Mouse (Mus musculus): ENCODE measurements around the gene Cisd2.

Cisd2 gene

GRCm38 (mm10) chr3:135423608-135424212 lies at the start of gene Cisd2:
Cisd2 (minus strand) TSS chr3:135423925.
- DNase-seq: no peak

GRCm38 (mm10) chr3:135470823-135471222 lies 47.1 kb upstream of the Cisd2 start:
- no peak for DNase-seq

- DNase-seq: peak; percentile 47
These were observed 46.2 kb upstream of the Cisd2 start for GRCm38 (mm10) chr3:135469974-135470373.

GRCm38 (mm10) chr3:135469146-135469545 lies 45.4 kb upstream of the Cisd2 start:
- no peak for DNase-seq

- no peak for DNase-seq
These were observed 44.7 kb upstream of the Cisd2 start for GRCm38 (mm10) chr3:135468402-135468801.

- DNase-seq: no peak
These were observed 35.3 kb upstream of the Cisd2 start for GRCm38 (mm10) chr3:135458981-135459380.

- no peak for DNase-seq
These were observed 21.2 kb upstream of the Cisd2 start for GRCm38 (mm10) chr3:135444930-135445329.

GRCm38 (mm10) chr3:135440621-135441020 lies 16.9 kb upstream of the Cisd2 start:
- no peak for DNase-seq

GRCm38 (mm10) chr3:135440221-135440620 lies 16.5 kb upstream of the Cisd2 start:
- DNase-seq: no peak

- no peak for DNase-seq
These were observed 15.9 kb upstream of the Cisd2 start for GRCm38 (mm10) chr3:135439651-135440050.

- DNase-seq: peak; percentile 74
These were observed 15.3 kb upstream of the Cisd2 start for GRCm38 (mm10) chr3:135438913-135439531.

- DNase-seq: peak; percentile 99
These were observed 14.8 kb upstream of the Cisd2 start for GRCm38 (mm10) chr3:135438531-135438912.

GRCm38 (mm10) chr3:135437758-135438495 lies 14.2 kb upstream of the Cisd2 start, which contains the start of gene Ube2d3:
Ube2d3 (plus strand) TSS chr3:135438149.
- peak; percentile 97 for DNase-seq

- no peak for DNase-seq
These were observed 13.3 kb upstream of the Cisd2 start for GRCm38 (mm10) chr3:135436901-135437616.

- DNase-seq: peak; percentile 85
These were observed 693 bp downstream of the Cisd2 start for GRCm38 (mm10) chr3:135422856-135423607.

- no peak for DNase-seq
These were observed 1.4 kb downstream of the Cisd2 start for GRCm38 (mm10) chr3:135422232-135422855.

- no peak for DNase-seq
These were observed 2.5 kb downstream of the Cisd2 start for GRCm38 (mm10) chr3:135421310-135421594.

- no peak for DNase-seq
These were observed 3.0 kb downstream of the Cisd2 start for GRCm38 (mm10) chr3:135420542-135421309.

- DNase-seq: no peak
These were observed 5.9 kb downstream of the Cisd2 start for GRCm38 (mm10) chr3:135417799-135418198.

GRCm38 (mm10) chr3:135417245-135417644 lies 6.5 kb downstream of the Cisd2 start:
- DNase-seq: no peak

- no peak for DNase-seq
These were observed 11.9 kb downstream of the Cisd2 start for GRCm38 (mm10) chr3:135411824-135412223.

- DNase-seq: no peak
These were observed 12.7 kb downstream of the Cisd2 start for GRCm38 (mm10) chr3:135411056-135411455.
